Mouse (Mus musculus) embryonic facial prominence, embryonic 14.5 days (tissue): ENCODE measurements around the gene Phf21a. TPM values are rescaled to one million over a fixed set of nuclear protein-coding genes. Genes with fewer than 3 reads are reported as not detected.

ENCODE experiments used
- ATAC-seq: fragments of 200-750 bp; cut with Nextera tagmentation; 2 replicates; pipeline ENCODE4 v1.8.0; 2017; ENCODE audit warnings: low read depth, moderate number of reproducible peaks, moderate TSS enrichment
- DNase-seq: peaks from one replicate; pipeline ENCODE4 v3.0.0-alpha.2; 2015; ENCODE audit warnings: low spot score
- H3K27ac ChIP-seq: fragments of 300-500 bp; sonication (generic); replicated peaks from 2 replicates; pipeline ENCODE4 v1.5.1; 2014; ENCODE audit warnings: low read depth, mild to moderate bottlenecking, low read length, moderate library complexity
- H3K27me3 ChIP-seq: fragments of 300-500 bp; sonication (generic); replicated peaks from 2 replicates; pipeline ENCODE4 v1.6.1; 2014; ENCODE audit warnings: low read length; ENCODE audit not compliant: control insufficient read depth, insufficient read depth
- H3K36me3 ChIP-seq: fragments of 300-500 bp; sonication (generic); 2 replicates; pipeline ENCODE4 v1.6.1; 2014; ENCODE audit warnings: low read length, mixed read lengths; ENCODE audit not compliant: control insufficient read depth, insufficient read depth
- H3K4me1 ChIP-seq: fragments of 300-500 bp; sonication (generic); 2 replicates; pipeline ENCODE4 v1.6.1; 2014; ENCODE audit warnings: antibody characterized with exemption, low read length; ENCODE audit not compliant: control insufficient read depth, insufficient read depth
- H3K4me2 ChIP-seq: fragments of 300-500 bp; sonication (generic); 2 replicates; pipeline ENCODE4 v1.6.1; 2014; ENCODE audit warnings: low read depth, mild to moderate bottlenecking, low read length, moderate library complexity, mixed read lengths
- H3K4me3 ChIP-seq: fragments of 300-500 bp; sonication (generic); 2 replicates; pipeline ENCODE4 v1.5.1; 2014; ENCODE audit warnings: low read depth, mild to moderate bottlenecking, low read length
- H3K9ac ChIP-seq: fragments of 300-500 bp; sonication (generic); 2 replicates; pipeline ENCODE4 v1.6.1; 2014; ENCODE audit warnings: low read depth, mild to moderate bottlenecking, low read length, moderate library complexity, mixed read lengths
- H3K9me3 ChIP-seq: fragments of 300-500 bp; sonication (generic); 2 replicates; pipeline ENCODE4 v1.6.1; 2016; ENCODE audit warnings: low read length; ENCODE audit not compliant: control insufficient read depth
- WGBS: fragments of 180-500 bp; shearing (Covaris S2); extraction: QIAGEN DNeasy Blood & Tissue Kit; methylation state at CpG from one replicate; pipeline ENCODE4 v1.1.7; 2014; 5-methylcytosine and 5-hydroxymethylcytosine counted together
- polyA plus RNA-seq: library from polyadenylated mRNA; unstranded; fragments of >200 nt; fragmentation: Nextera tagmentation; extraction: Ambion mirVana; gene quantifications from 2 replicates; pipeline ENCODE4 v1.2.1, GENCODE M21; 2014

Gene Phf21a
- polyA plus RNA-seq, 1 experiment from 2014 or later = 24.8 TPM

DNA sequence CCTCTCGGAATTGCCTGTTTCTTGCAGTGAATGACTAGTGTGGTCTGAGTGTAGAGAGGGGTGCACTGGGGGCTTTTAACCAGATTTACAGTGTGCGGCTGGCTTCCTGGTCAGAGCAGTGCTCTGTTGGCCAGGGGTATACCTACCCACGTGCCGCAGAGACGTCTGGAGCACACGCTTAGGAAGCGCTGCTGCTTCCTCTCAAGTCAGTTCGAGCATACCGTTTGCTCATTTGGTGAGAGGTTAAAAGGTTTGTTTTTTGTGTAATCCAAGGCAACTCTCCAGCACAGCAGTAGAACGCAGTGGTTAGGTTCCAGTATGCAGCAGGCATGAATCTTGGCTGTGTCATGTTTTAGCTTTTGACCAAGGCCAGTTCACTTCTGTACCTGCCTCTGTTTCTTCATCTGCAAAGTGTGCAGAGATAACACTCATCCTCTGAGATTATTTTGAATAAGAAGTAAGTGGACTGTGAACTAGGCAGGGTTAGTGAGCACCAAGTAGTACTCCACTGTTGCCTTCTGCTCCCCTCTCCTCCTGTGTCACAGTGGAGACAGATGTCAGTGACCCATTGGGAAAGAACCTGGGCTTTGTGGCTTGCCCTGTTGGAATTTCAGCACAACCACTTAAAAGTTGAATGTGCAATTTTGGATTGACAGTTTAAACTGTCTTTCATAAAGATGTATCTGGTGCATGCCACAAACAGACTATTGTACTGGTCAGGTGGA, 106.8 kb downstream of the Phf21a start:
- no peaks in the 10 kb centered on the region for H3K36me3 ChIP-seq
- WGBS = 58% methylated on average over 10 of the region's 10 CpGs
- H3K9ac ChIP-seq = no peak overlapping the region
- no peak overlapping the region for H3K4me2 ChIP-seq
- ATAC-seq (no peak), DNase-seq (no peak)
- no peaks in the 10 kb centered on the region for H3K9me3 ChIP-seq
- H3K4me3 ChIP-seq = no peak overlapping the region
- 0 out of 2 replicates have a peak, but pooled peaks cover 2% of the 10 kb centered on the region for H3K4me1 ChIP-seq
- H3K27ac ChIP-seq = no peak overlapping the region
- H3K27me3 ChIP-seq = no peaks in the 10 kb centered on the region

DNA sequence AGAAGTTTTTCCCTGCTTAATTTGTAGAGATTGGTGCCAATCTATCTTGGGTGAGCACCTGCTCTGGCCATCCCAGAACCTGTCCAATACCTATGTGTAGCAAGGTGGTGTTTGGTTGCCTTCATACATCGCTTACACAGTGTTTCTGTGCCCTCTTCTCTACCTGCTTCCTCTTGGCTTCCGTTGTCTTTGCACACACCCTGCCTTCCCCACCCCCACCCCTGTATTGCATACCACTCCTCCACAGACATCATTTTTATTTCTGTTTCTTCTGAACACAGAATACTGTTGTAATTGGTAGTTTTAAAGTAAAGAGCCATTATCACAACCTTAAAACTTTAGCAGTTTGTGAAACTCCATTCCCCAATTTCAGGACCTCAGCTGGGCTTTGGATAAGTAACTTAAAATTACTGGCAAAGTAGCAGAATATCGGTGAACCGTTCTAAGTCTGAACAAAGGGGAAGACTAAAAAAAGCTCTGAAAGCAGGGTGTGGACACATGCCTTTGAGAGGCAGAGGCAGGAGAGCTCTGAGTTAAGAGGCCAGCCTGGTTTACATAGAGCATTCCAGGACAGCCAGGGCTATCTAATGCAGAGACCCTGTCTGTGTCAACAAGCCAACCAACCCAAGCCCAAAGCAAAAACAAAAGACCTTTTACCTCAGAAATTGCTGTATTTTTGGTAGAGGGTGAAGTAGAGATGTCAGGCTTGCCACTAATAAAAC, 109.6 kb downstream of the Phf21a start:
- Histone ChIP-seq H3K9ac (no peak overlapping the region), H3K4me3 (no peak overlapping the region), H3K27ac (no peak overlapping the region), H3K4me1 (0 out of 2 replicates have a peak, but pooled peaks cover 7% of the 10 kb centered on the region), H3K4me2 (no peak overlapping the region), H3K9me3 (no peaks in the 10 kb centered on the region), H3K36me3 (no peaks in the 10 kb centered on the region), H3K27me3 (no peaks in the 10 kb centered on the region)
- DNase-seq (no peak), ATAC-seq (no peak)
- 71% methylated on average over 4 of the region's 4 CpGs for WGBS

DNA sequence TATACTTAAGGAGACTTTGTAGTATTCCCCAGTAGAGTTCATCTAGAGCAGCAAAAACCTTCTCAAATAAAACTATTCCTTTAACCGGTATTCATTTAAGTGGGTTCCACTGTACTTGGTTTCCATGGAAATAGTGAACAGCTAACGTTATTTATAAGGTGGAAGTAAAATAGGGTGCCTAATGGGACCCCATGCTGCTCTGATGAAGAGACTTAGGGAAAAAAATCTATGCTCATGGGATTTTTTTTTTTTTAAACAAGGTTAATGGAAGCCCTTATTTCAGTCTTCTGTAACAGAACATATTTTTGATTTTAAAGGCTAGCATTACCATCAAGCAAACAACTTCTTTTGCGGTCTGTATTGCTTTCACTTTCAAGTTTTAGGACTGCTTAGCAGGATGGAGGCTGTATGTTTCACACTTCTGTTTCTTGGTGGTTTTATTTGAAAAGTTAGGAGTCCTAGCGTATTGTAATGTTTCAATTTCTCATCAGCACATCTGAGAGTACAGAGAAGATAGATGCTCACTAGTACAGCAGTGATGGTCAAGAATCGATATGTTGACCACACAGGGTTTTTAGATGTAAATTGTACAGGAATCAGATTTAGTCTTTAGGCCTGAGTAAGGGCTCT, 112.2 kb downstream of the Phf21a start:
- 81% methylated on average over 5 of the region's 5 CpGs for whole genome bisulfite sequencing
- no peak overlapping the region for H3K4me3 ChIP-seq
- no peaks in the 10 kb centered on the region for H3K36me3 ChIP-seq
- ATAC-seq (no peak), DNase-seq (no peak)
- H3K27ac ChIP-seq = no peak overlapping the region
- H3K9me3 ChIP-seq = no peaks in the 10 kb centered on the region
- H3K27me3 ChIP-seq = no peaks in the 10 kb centered on the region
- H3K9ac ChIP-seq = no peak overlapping the region
- 0 out of 2 replicates have a peak, but pooled peaks cover 7% of the 10 kb centered on the region for H3K4me1 ChIP-seq
- H3K4me2 ChIP-seq = no peak overlapping the region

DNA sequence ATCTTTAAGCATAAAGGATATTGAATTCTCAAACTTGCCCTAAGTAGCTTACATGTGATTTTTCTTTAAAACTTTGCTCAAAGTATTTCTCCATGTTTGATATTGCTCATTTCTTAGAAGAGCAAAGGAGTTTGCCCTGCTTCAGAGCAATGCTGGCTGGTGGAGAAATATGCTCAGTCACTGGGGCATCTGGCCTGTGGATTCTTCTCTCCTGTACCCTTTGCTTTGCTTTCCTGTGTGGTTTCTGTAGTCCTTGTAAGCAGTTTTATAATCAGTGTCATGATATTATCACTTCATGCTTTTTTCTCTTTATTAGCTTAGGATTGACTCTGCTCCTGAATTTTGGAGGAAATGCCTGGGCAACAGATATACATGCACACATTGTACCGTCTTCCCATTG, 117.5 kb downstream of the Phf21a start:
- no peak overlapping the region for H3K4me3 ChIP-seq
- H3K9ac ChIP-seq = no peak overlapping the region
- no peaks in the 10 kb centered on the region for H3K9me3 ChIP-seq
- H3K27ac ChIP-seq = no peak overlapping the region
- DNase-seq (no peak), ATAC-seq (no peak)
- H3K36me3 ChIP-seq = peaks cover 14% of the 10 kb centered on the region; the same call in 1 of the 2 replicates
- WGBS = 97% methylated on average over 1 of the region's 1 CpGs
- H3K27me3 ChIP-seq = no peaks in the 10 kb centered on the region
- no peaks in the 10 kb centered on the region for H3K4me1 ChIP-seq
- no peak overlapping the region for H3K4me2 ChIP-seq

DNA sequence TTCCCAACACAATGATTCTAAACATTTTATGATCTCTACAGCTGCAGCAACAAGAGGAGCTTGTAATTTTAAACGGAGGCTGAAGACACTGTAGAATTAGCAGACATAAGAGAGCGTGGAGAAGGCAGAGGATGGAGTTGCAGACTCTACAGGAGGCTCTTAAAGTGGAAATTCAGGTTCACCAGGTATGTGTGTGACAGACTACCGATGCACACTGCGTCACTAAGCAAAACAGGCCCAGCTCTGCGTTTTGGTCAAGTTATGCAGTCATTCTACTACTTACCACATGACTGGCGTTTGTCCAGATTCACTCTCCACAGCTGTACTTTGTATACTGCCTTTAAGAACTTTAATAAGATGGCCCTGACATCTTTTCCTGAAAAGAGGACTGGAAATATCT, 128.5 kb downstream of the Phf21a start:
- H3K9me3 ChIP-seq = no peaks in the 10 kb centered on the region

DNA sequence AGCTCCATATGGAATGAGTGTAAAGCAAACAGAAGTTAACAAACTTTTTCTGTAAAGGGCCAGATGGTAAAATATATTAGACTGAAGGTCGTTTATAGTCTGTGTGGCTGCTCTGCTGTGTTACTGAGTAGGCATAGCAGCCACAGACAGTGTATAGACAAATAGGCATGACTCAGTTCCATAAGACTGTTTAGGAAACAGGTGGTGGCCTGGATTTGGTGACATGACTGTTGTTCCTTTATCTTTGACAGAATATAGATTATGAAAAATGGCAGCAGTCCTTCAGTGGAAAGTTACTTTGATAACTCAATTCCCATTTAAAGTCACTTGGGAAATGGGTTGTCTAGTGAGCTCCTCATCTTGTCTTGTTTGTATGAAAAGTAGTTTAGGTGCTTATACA, 132.7 kb downstream of the Phf21a start:
- no peak for ATAC-seq
- no peaks in the 10 kb centered on the region for H3K4me1 ChIP-seq
- H3K27ac ChIP-seq = no peak overlapping the region
- no peak overlapping the region for H3K4me3 ChIP-seq
- no peaks in the 10 kb centered on the region for H3K27me3 ChIP-seq
- no peak for DNase-seq
- H3K9me3 ChIP-seq = no peaks in the 10 kb centered on the region
- WGBS = 72% methylated on average over 1 of the region's 1 CpGs
- no peak overlapping the region for H3K4me2 ChIP-seq
- H3K9ac ChIP-seq = no peak overlapping the region
- peaks cover 40% of the 10 kb centered on the region for H3K36me3 ChIP-seq

More for the DNA sequence above, 128.5 kb downstream of the Phf21a start:
- WGBS = 76% methylated on average over 6 of the region's 6 CpGs
- Histone ChIP-seq H3K27me3 (no peaks in the 10 kb centered on the region), H3K4me1 (no peaks in the 10 kb centered on the region), H3K9ac (no peak overlapping the region), H3K4me3 (no peak overlapping the region), H3K4me2 (no peak overlapping the region), H3K27ac (no peak overlapping the region), H3K36me3 (peaks cover 30% of the 10 kb centered on the region)
- DNase-seq (peak; percentile 58), ATAC-seq (peak; percentile 75; the same call in 1 of the 2 replicates)

DNA sequence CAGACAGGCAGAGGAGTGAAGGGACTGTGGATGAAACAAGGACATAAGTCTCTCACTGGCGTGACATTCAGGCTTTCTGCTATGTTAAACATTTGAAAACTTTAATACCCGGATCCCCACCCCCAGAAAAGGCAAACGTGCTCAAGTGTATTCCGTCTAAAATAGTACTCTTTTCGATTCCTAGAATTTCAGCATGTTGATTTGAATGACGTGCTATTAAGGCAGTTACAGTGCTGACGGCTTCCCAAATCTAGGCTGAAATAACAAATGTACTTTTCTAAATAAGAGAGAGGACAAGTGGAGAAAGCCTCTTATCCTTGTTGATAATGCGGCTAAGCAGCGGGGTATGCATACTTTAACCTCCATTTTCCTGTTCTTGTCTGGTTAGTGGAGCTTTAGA, 137.1 kb downstream of the Phf21a start:
- DNase-seq (no peak), ATAC-seq (no peak)
- WGBS = 84% methylated on average over 9 of the region's 9 CpGs
- no peak overlapping the region for H3K27ac ChIP-seq
- H3K9ac ChIP-seq = no peak overlapping the region
- no peaks in the 10 kb centered on the region for H3K9me3 ChIP-seq
- H3K4me1 ChIP-seq = no peaks in the 10 kb centered on the region
- no peaks in the 10 kb centered on the region for H3K27me3 ChIP-seq
- H3K4me3 ChIP-seq = no peak overlapping the region
- H3K36me3 ChIP-seq = peaks cover 60% of the 10 kb centered on the region
- H3K4me2 ChIP-seq = no peak overlapping the region

DNA sequence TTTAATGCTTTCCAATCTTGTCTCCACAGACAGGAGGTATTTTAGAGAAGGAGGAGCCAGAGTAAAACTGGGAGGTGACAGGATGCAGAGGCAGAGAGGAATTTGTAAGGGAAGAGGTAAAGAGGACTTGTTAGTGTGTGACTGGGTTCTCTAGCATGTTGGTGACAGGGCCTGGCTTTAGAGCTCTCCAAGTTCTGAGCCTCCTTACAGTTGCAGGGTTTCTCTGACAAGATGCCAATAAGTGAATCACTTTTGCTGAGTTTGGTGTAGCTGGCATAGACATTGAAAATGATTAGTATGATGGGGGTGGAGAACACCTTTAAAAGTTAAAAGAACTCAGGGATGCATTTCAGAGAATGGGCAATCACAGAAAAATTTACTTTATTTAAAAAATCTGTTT, 138.8 kb downstream of the Phf21a start:
- Histone ChIP-seq H3K27me3 (no peaks in the 10 kb centered on the region), H3K4me1 (no peaks in the 10 kb centered on the region), H3K9me3 (no peaks in the 10 kb centered on the region), H3K9ac (no peak overlapping the region), H3K36me3 (peaks cover 68% of the 10 kb centered on the region), H3K4me3 (no peak overlapping the region), H3K4me2 (no peak overlapping the region), H3K27ac (no peak overlapping the region)
- no peak for ATAC-seq
- DNase-seq = no peak
